Mouse (Mus musculus) urinary bladder, postnatal 25 days (tissue): ENCODE results near the gene Flt3.

Source experiments
- DNase-seq: peaks from one replicate; pipeline ENCODE4 v3.0.0; 2022; ENCODE audit warnings: low spot score

The Flt3 gene

GRCm38 (mm10) chr5:147284365-147284764 is 115.9 kb downstream of the Flt3 start:
- no peak for DNase-seq
